Comparison of ENCODE assay signal across 29 mouse cellular contexts in the genomic region with DNA sequence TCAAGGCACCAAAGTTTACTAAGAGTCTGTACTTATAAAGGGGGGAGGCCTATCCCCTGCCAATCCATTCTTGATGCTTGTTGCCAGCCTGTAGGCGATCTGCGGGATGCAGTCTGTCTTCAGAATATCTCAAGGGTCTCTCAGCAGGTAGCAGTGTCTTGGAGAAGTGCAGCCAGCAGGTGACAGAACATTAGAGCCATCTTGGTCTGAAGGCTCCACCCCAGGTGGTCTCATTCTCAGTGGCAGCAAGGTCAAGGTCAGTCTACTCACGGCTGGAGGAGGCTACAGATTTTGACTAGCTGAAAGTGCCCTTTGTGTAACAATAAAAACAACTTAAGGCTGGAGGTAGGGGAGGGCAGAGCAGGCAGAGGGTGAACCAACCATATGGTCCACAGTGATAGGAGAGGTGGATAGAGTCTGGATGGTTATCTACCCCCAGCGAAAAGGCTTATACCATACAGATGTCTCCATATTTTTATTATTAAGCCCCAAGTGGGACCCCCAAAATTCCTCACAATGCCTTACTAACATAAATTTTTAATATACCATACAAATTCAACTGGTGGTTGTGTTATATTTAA. TPM values are rescaled to one million over a fixed set of nuclear protein-coding genes. Genes with fewer than 3 reads are reported as not detected.
DNase-seq lines count a peak whose midpoint lies in the region; ATAC-seq lines count a peak whose summit lies in the region.
"Had no signal": no experiment of that assay in that cellular context is flagged by ENCODE, and none has a peak within 500 bp of the region (broad histone marks: within the 10 kb centered on the region; RNA-seq: fewer than 3 reads in every experiment).

No protein-coding gene starts in this region.

- peaks cover 14% of the 10 kb centered on the region for H3K4me1 ChIP-seq in hindbrain, embryonic 10.5 days (replicated peaks)
- H3K4me1 ChIP-seq in hindbrain, embryonic 14.5 days (replicated peaks; ENCODE audit: control insufficient read depth, insufficient read depth, low read length) = peaks cover 3% of the 10 kb centered on the region; the same call in 1 of the 2 replicates
- peaks cover 22% of the 10 kb centered on the region for H3K4me1 ChIP-seq in liver, embryonic 13.5 days (replicated peaks)
- H3K4me1 ChIP-seq: forebrain, embryonic 15.5 days had no signal

- no peak for ATAC-seq in hindbrain, embryonic 14.5 days (ENCODE audit: low FRiP score)
- ATAC-seq in liver, embryonic 13.5 days (ENCODE audit: low read depth) = peak; percentile 90
- ATAC-seq in megakaryocyte progenitor cell, adult 5-6 weeks (replicated peaks; ENCODE audit: poor library complexity) = 0 out of 2 replicates have a peak, but pooled peaks have one; percentile 47
- ATAC-seq: activated CD4-positive, CD25-positive, alpha-beta regulatory T cell, adult 4 months; forebrain, embryonic 15.5 days; hindbrain, embryonic 16.5 days; inflammation-experienced regulatory T-cells, adult 6 months had no signal

- no peak overlapping the region for H3K9ac ChIP-seq in hindbrain, embryonic 14.5 days
- H3K9ac ChIP-seq in liver, embryonic 13.5 days = no peak overlapping the region
- H3K9ac ChIP-seq: embryonic facial prominence, embryonic 15.5 days; forebrain, embryonic 15.5 days had no signal

- H3K4me3 ChIP-seq in hindbrain, embryonic 10.5 days = no peak overlapping the region
- H3K4me3 ChIP-seq in hindbrain, embryonic 14.5 days (replicated peaks; ENCODE audit: low read length) = no peak overlapping the region
- H3K4me3 ChIP-seq in liver, embryonic 13.5 days (replicated peaks) = no peak overlapping the region
- H3K4me3 ChIP-seq: embryonic facial prominence, embryonic 15.5 days; erythroblast, embryonic 14.5 days; forebrain, embryonic 10.5 days; forebrain, embryonic 15.5 days; heart, adult 2 months had no signal

- H3K36me3 ChIP-seq in hindbrain, embryonic 10.5 days = no peaks in the 10 kb centered on the region
- H3K36me3 ChIP-seq in hindbrain, embryonic 14.5 days (replicated peaks; ENCODE audit: control insufficient read depth, insufficient read depth) = no peaks in the 10 kb centered on the region
- no peaks in the 10 kb centered on the region for H3K36me3 ChIP-seq in liver, embryonic 13.5 days
- H3K36me3 ChIP-seq: embryonic facial prominence, embryonic 15.5 days; forebrain, embryonic 10.5 days; forebrain, embryonic 15.5 days had no signal

- 32% methylated on average over 4 of the region's 4 CpGs for WGBS in hindbrain, embryonic 10.5 days
- 36% methylated on average over 4 of the region's 4 CpGs for WGBS in hindbrain, embryonic 14.5 days
- WGBS in liver, embryonic 13.5 days (ENCODE audit: insufficient replicate concordance) = 37% methylated on average over 4 of the region's 4 CpGs

- peak; percentile 5 for DNase-seq in hindbrain, embryonic 10.5 days (ENCODE audit: low spot score)
- DNase-seq in hindbrain, embryonic 14.5 days (ENCODE audit: low spot score) = no peak
- peak; percentile 72 for DNase-seq in R1 (ENCODE audit: low read depth, low spot score)
- DNase-seq in liver, embryonic 13.5 days = no peak
- no peak for DNase-seq in ovary, postnatal 14 days (ENCODE audit: low spot score)
- DNase-seq in frontal cortex, postnatal 10 days (ENCODE audit: low spot score in 2 of 2) = no peak
- no peak for DNase-seq in lung, postnatal 25 days (ENCODE audit: low spot score)
- DNase-seq: adrenal gland, postnatal 14 days; cerebellum, adult 11-12 months; cerebellum, adult 9-11 months; embryo, embryonic 11 days; gastrocnemius, postnatal 10 days; heart, adult 2 months had no signal

- H3K9me3 ChIP-seq in hindbrain, embryonic 10.5 days = no peaks in the 10 kb centered on the region
- H3K9me3 ChIP-seq in hindbrain, embryonic 14.5 days (ENCODE audit: control insufficient read depth, low read length) = no peaks in the 10 kb centered on the region
- no peaks in the 10 kb centered on the region for H3K9me3 ChIP-seq in liver, embryonic 13.5 days (replicated peaks)
- H3K9me3 ChIP-seq: embryonic facial prominence, embryonic 15.5 days; forebrain, embryonic 10.5 days; forebrain, embryonic 15.5 days had no signal

- H3K27ac ChIP-seq in hindbrain, embryonic 10.5 days = no peak overlapping the region
- H3K27ac ChIP-seq in hindbrain, embryonic 14.5 days = no peak overlapping the region
- H3K27ac ChIP-seq in liver, embryonic 13.5 days = no peak overlapping the region
- H3K27ac ChIP-seq: embryonic facial prominence, embryonic 15.5 days; forebrain, embryonic 10.5 days; forebrain, embryonic 15.5 days; heart, adult 2 months had no signal

- H3K27me3 ChIP-seq in hindbrain, embryonic 10.5 days (ENCODE audit: insufficient read depth, poor library complexity, severe bottlenecking) = no peaks in the 10 kb centered on the region
- H3K27me3 ChIP-seq in hindbrain, embryonic 14.5 days (ENCODE audit: control insufficient read depth, insufficient read depth, low read length) = no peaks in the 10 kb centered on the region
- H3K27me3 ChIP-seq in liver, embryonic 13.5 days = no peaks in the 10 kb centered on the region
- H3K27me3 ChIP-seq: embryonic facial prominence, embryonic 15.5 days; forebrain, embryonic 15.5 days had no signal

- H3K4me2 ChIP-seq in hindbrain, embryonic 14.5 days (replicated peaks) = no peak overlapping the region
- H3K4me2 ChIP-seq in liver, embryonic 13.5 days = peak overlapping the region; percentile 25; the same call in 1 of the 2 replicates
- H3K4me2 ChIP-seq: embryonic facial prominence, embryonic 15.5 days; forebrain, embryonic 15.5 days; heart, embryonic 11.5 days had no signal

RNA-seq across cellular contexts. Expression of a gene that starts 14.3 kb away (rescaled TPM):
- polyA plus RNA-seq in hindbrain, embryonic 10.5 days (2016; fragmentation: Nextera tagmentation; extraction: Ambion mirVana) = not detected in 2 replicates
- polyA plus RNA-seq in hindbrain, embryonic 14.5 days (2014; fragmentation: Nextera tagmentation; extraction: Ambion mirVana) = not detected in 2 replicates
- polyA plus RNA-seq in liver, embryonic 13.5 days (2015; fragmentation: Nextera tagmentation; extraction: Ambion mirVana) = not detected in 2 replicates
- total RNA-seq in megakaryocyte progenitor cell, adult 5-6 weeks (2015) = not detected in 2 replicates
- total RNA-seq in megakaryocyte progenitor cell, adult 5-6 weeks (2017) = not detected in 2 replicates
- total RNA-seq: adrenal gland, adult 18-20 months; adrenal gland, postnatal 14 days; ES-E14; gastrocnemius, postnatal 10 days; gastrocnemius, postnatal 4 days; heart, adult 2 months; heart, postnatal 25 days had no signal
- polyA plus RNA-seq: activated CD4-positive, CD25-positive, alpha-beta regulatory T cell, adult 4 months; C2C12; erythroblast, embryonic 14.5 days; forebrain, embryonic 15.5 days; heart, adult 2 months; heart, embryonic 11.5 days; heart, embryonic 16.5 days; hindbrain, embryonic 11.5 days; hindbrain, embryonic 16.5 days; inflammation-experienced regulatory T-cells, adult 6 months had no signal

RNA-seq across cellular contexts. Expression of a gene that starts 19.5 kb away (rescaled TPM):
- polyA plus RNA-seq in hindbrain, embryonic 10.5 days (2016; fragmentation: Nextera tagmentation; extraction: Ambion mirVana) = 0.82 and 1.2 TPM in 2 replicates
- 0.33 and 0.74 TPM in 2 replicates for polyA plus RNA-seq in hindbrain, embryonic 14.5 days (2014; fragmentation: Nextera tagmentation; extraction: Ambion mirVana)
- 0.42 and 0.78 TPM in 2 replicates for polyA plus RNA-seq in liver, embryonic 13.5 days (2015; fragmentation: Nextera tagmentation; extraction: Ambion mirVana)
- 0.94 and 1.2 TPM in 2 replicates for total RNA-seq in megakaryocyte progenitor cell, adult 5-6 weeks (2015)
- total RNA-seq in megakaryocyte progenitor cell, adult 5-6 weeks (2017) = 3.2 and 6.0 TPM in 2 replicates
- polyA plus RNA-seq: activated CD4-positive, CD25-positive, alpha-beta regulatory T cell, adult 4 months had no signal

RNA-seq across cellular contexts. Expression of a gene that starts 34.6 kb away (rescaled TPM):
- polyA plus RNA-seq in hindbrain, embryonic 10.5 days (2016; fragmentation: Nextera tagmentation; extraction: Ambion mirVana) = 20.3 and 28.2 TPM in 2 replicates
- 24.4 and 25.0 TPM in 2 replicates for polyA plus RNA-seq in hindbrain, embryonic 14.5 days (2014; fragmentation: Nextera tagmentation; extraction: Ambion mirVana)
- polyA plus RNA-seq in liver, embryonic 13.5 days (2015; fragmentation: Nextera tagmentation; extraction: Ambion mirVana) = 26.8 and 33.5 TPM in 2 replicates
- 20.8 and 22.2 TPM in 2 replicates for total RNA-seq in megakaryocyte progenitor cell, adult 5-6 weeks (2015)
- total RNA-seq in megakaryocyte progenitor cell, adult 5-6 weeks (2017) = 26.7 and 33.2 TPM in 2 replicates

RNA-seq across cellular contexts. Expression of a gene that starts 35.0 kb away (rescaled TPM):
- 27.4 and 38.8 TPM in 2 replicates for polyA plus RNA-seq in hindbrain, embryonic 10.5 days (2016; fragmentation: Nextera tagmentation; extraction: Ambion mirVana)
- 9.4 and 13.0 TPM in 2 replicates for polyA plus RNA-seq in hindbrain, embryonic 14.5 days (2014; fragmentation: Nextera tagmentation; extraction: Ambion mirVana)
- 28.3 and 35.7 TPM in 2 replicates for polyA plus RNA-seq in liver, embryonic 13.5 days (2015; fragmentation: Nextera tagmentation; extraction: Ambion mirVana)
- total RNA-seq in megakaryocyte progenitor cell, adult 5-6 weeks (2015) = 49.8 and 51.9 TPM in 2 replicates
- 53.6 and 56.3 TPM in 2 replicates for total RNA-seq in megakaryocyte progenitor cell, adult 5-6 weeks (2017)

Comparison
In these comparisons a context has a peak if more than half of its experiments do, and no peak if none do; other contexts are left out.
1. DNase-seq: peak in hindbrain, embryonic 10.5 days (single experiment) and R1 (single experiment); none in hindbrain, embryonic 14.5 days (single experiment), liver, embryonic 13.5 days (single experiment), ovary, postnatal 14 days (single experiment), frontal cortex, postnatal 10 days (0 of 2) and lung, postnatal 25 days (single experiment).